ENCODE assay signal across 8 mouse cellular contexts in the genomic region with DNA sequence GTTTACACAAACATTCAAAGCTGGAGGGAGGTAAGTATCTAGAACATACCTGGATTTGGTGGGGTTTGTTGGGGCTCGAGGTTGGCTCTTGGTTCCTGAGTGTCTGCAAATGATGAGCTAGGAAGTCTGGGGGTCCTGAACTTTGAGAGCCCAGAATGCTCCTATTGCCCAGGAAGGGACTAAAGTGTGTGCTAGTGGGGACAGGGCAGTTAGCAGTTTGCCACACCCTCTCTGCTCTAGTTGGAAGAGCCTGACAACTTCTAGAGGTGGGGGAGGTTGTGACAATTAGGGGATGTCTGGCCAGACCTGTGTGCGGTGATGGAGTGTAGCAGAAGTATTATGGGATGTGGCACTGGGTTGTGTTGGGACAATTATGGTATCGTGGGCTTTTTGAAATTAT. TPM values are rescaled to one million over a fixed set of nuclear protein-coding genes. Genes with fewer than 3 reads are reported as not detected.
DNase-seq lines count a peak whose midpoint lies in the region; ATAC-seq and TF ChIP-seq lines count a peak whose summit lies in the region.
"Had no signal": no experiment of that assay in that cellular context is flagged by ENCODE, and none has a peak within 500 bp of the region (broad histone marks: within the 10 kb centered on the region; RNA-seq: fewer than 3 reads in every experiment).

No protein-coding gene starts in this region.

- no peak for TF ChIP-seq POLR2A in lung, adult 2 months (IDR thresholded peaks at IDR 0.05; ENCODE audit: borderline replicate concordance, extremely low read depth, low read depth, low read length)

- no peak overlapping the region for H3K9ac ChIP-seq in lung, embryonic 15.5 days
- no peak overlapping the region for H3K9ac ChIP-seq in forebrain, embryonic 15.5 days (replicated peaks)
- H3K9ac ChIP-seq in limb, embryonic 12.5 days (replicated peaks), result no peak overlapping the region
- no peak overlapping the region for H3K9ac ChIP-seq in stomach, embryonic 14.5 days (replicated peaks; ENCODE audit: low read depth, low read length)

- ATAC-seq in lung, embryonic 15.5 days (ENCODE audit: borderline replicate concordance, extremely low read depth, low FRiP score, low TSS enrichment), result no peak
- no peak for ATAC-seq in forebrain, embryonic 15.5 days (replicated peaks)
- no peak for ATAC-seq in limb, embryonic 12.5 days (ENCODE audit: insufficient number of reproducible peaks, insufficient read depth, low FRiP score, low TSS enrichment, low read depth)
- ATAC-seq in stomach, embryonic 14.5 days (ENCODE audit: insufficient number of reproducible peaks, insufficient read depth, low FRiP score, low read depth), result no peak
- ATAC-seq in erythroblast, adult 5-6 weeks (replicated peaks; ENCODE audit: low FRiP score, poor library complexity, severe bottlenecking), result no peak

- peak overlapping the region; percentile 94 for H3K27ac ChIP-seq in lung, embryonic 15.5 days
- H3K27ac ChIP-seq in forebrain, embryonic 15.5 days (replicated peaks), result peak overlapping the region; percentile 94
- peak overlapping the region; percentile 97; the same call in 1 of the 2 replicates for H3K27ac ChIP-seq in limb, embryonic 12.5 days
- peak overlapping the region; percentile 95 for H3K27ac ChIP-seq in stomach, embryonic 14.5 days (ENCODE audit: low read length)
- H3K27ac ChIP-seq: macrophage had no signal

- no peak overlapping the region for H3K4me3 ChIP-seq in lung, embryonic 15.5 days
- H3K4me3 ChIP-seq in lung, adult 2 months (replicated peaks; ENCODE audit: extremely low read depth, low read depth, low read length), result no peak overlapping the region
- no peak overlapping the region for H3K4me3 ChIP-seq in forebrain, embryonic 15.5 days
- no peak overlapping the region for H3K4me3 ChIP-seq in limb, embryonic 12.5 days (replicated peaks)
- H3K4me3 ChIP-seq in stomach, embryonic 14.5 days (ENCODE audit: low read depth, low read length), result no peak overlapping the region

- H3K27me3 ChIP-seq in lung, embryonic 15.5 days, result no peaks in the 10 kb centered on the region
- H3K27me3 ChIP-seq in forebrain, embryonic 15.5 days, result no peaks in the 10 kb centered on the region
- H3K27me3 ChIP-seq in limb, embryonic 12.5 days, result no peaks in the 10 kb centered on the region
- H3K27me3 ChIP-seq in stomach, embryonic 14.5 days (ENCODE audit: control insufficient read depth, insufficient read depth, low read length), result no peaks in the 10 kb centered on the region

- H3K36me3 ChIP-seq in lung, embryonic 15.5 days, result peaks cover 18% of the 10 kb centered on the region
- H3K36me3 ChIP-seq in forebrain, embryonic 15.5 days, result peaks cover 9% of the 10 kb centered on the region; the same call in 1 of the 2 replicates
- H3K36me3 ChIP-seq in limb, embryonic 12.5 days, result peaks cover 20% of the 10 kb centered on the region
- H3K36me3 ChIP-seq in stomach, embryonic 14.5 days (ENCODE audit: control insufficient read depth, insufficient read depth, low read length), result peaks cover 19% of the 10 kb centered on the region

- no peak for TF ChIP-seq CTCF in lung, adult 2 months (IDR thresholded peaks at IDR 0.05; ENCODE audit: insufficient read depth, low read length)

- no peaks in the 10 kb centered on the region for H3K9me3 ChIP-seq in lung, embryonic 15.5 days
- H3K9me3 ChIP-seq in forebrain, embryonic 15.5 days, result no peaks in the 10 kb centered on the region
- no peaks in the 10 kb centered on the region for H3K9me3 ChIP-seq in limb, embryonic 12.5 days
- no peaks in the 10 kb centered on the region for H3K9me3 ChIP-seq in stomach, embryonic 14.5 days (ENCODE audit: control insufficient read depth, low read depth, low read length)

- no peak overlapping the region for H3K4me2 ChIP-seq in lung, embryonic 15.5 days
- H3K4me2 ChIP-seq in forebrain, embryonic 15.5 days (replicated peaks), result no peak overlapping the region
- no peak overlapping the region for H3K4me2 ChIP-seq in limb, embryonic 12.5 days
- no peak overlapping the region for H3K4me2 ChIP-seq in stomach, embryonic 14.5 days (replicated peaks; ENCODE audit: low read depth, low read length)

- WGBS in lung, embryonic 15.5 days, result 38% methylated on average over 3 of the region's 3 CpGs
- 37% methylated on average over 3 of the region's 3 CpGs for WGBS in lung, adult 2 months
- WGBS in forebrain, embryonic 15.5 days, result 53% methylated on average over 3 of the region's 3 CpGs
- WGBS in limb, embryonic 12.5 days, result 52% methylated on average over 3 of the region's 3 CpGs
- 50% methylated on average over 3 of the region's 3 CpGs for WGBS in stomach, embryonic 14.5 days

- peaks cover 49% of the 10 kb centered on the region for H3K4me1 ChIP-seq in lung, embryonic 15.5 days
- H3K4me1 ChIP-seq in lung, adult 2 months (ENCODE audit: control insufficient read depth, insufficient read depth, low read length), result peaks cover 27% of the 10 kb centered on the region
- peaks cover 40% of the 10 kb centered on the region for H3K4me1 ChIP-seq in forebrain, embryonic 15.5 days
- H3K4me1 ChIP-seq in limb, embryonic 12.5 days (replicated peaks), result peaks cover 42% of the 10 kb centered on the region
- H3K4me1 ChIP-seq in stomach, embryonic 14.5 days (ENCODE audit: control insufficient read depth, insufficient read depth, low read length), result peaks cover 34% of the 10 kb centered on the region

- no peak for DNase-seq in lung, adult 2 months
- DNase-seq in kidney, postnatal 4 days, result no peak

RNA-seq across cellular contexts. Expression of gene Chd4, which starts 0.9 kb away (rescaled TPM):
- polyA plus RNA-seq in lung, embryonic 15.5 days (2015; fragmentation: Nextera tagmentation; extraction: Ambion mirVana), result 68.5 and 69.3 TPM in 2 replicates
- 108 and 129 TPM in 2 replicates for polyA plus RNA-seq in lung, adult 2 months (2012; rRNA removed)
- 98.9 and 112 TPM in 2 replicates for polyA plus RNA-seq in forebrain, embryonic 15.5 days (2015; fragmentation: Nextera tagmentation; extraction: Ambion mirVana)
- 106 and 109 TPM in 2 replicates for polyA plus RNA-seq in limb, embryonic 12.5 days (2016; fragmentation: Nextera tagmentation; extraction: Ambion mirVana)
- polyA plus RNA-seq in stomach, embryonic 14.5 days (2014; fragmentation: Nextera tagmentation; extraction: Ambion mirVana), result 70.9 and 78.7 TPM in 2 replicates
- 31.8 and 50.0 TPM in 2 replicates for total RNA-seq in erythroblast, adult 5-6 weeks (2015; ENCODE audit: low replicate concordance)
- 70.6 and 102 TPM in 2 replicates for total RNA-seq in erythroblast, adult 5-6 weeks (2017; ENCODE audit: low replicate concordance)

RNA-seq across cellular contexts. Expression of gene Lpar5, which starts 27.1 kb away (rescaled TPM):
- 0.38 and 0.69 TPM in 2 replicates for polyA plus RNA-seq in lung, embryonic 15.5 days (2015; fragmentation: Nextera tagmentation; extraction: Ambion mirVana)
- 6.5 and 13.9 TPM in 2 replicates for polyA plus RNA-seq in lung, adult 2 months (2012; rRNA removed)
- 0.50 and 0.71 TPM in 2 replicates for polyA plus RNA-seq in forebrain, embryonic 15.5 days (2015; fragmentation: Nextera tagmentation; extraction: Ambion mirVana)
- polyA plus RNA-seq in limb, embryonic 12.5 days (2016; fragmentation: Nextera tagmentation; extraction: Ambion mirVana), result 0.18 and 0.20 TPM in 2 replicates
- 1.2 and 2.1 TPM in 2 replicates for polyA plus RNA-seq in stomach, embryonic 14.5 days (2014; fragmentation: Nextera tagmentation; extraction: Ambion mirVana)
- total RNA-seq in erythroblast, adult 5-6 weeks (2015; ENCODE audit: low replicate concordance), result 3.1 TPM in 1 of 2 replicates, not detected in the other
- 0.60 TPM in 1 of 2 replicates, not detected in the other for total RNA-seq in erythroblast, adult 5-6 weeks (2017; ENCODE audit: low replicate concordance)

RNA-seq across cellular contexts. Expression of gene Nop2, which starts 36.9 kb away (rescaled TPM):
- polyA plus RNA-seq in lung, embryonic 15.5 days (2015; fragmentation: Nextera tagmentation; extraction: Ambion mirVana), result 56.5 and 58.8 TPM in 2 replicates
- 10.1 and 13.6 TPM in 2 replicates for polyA plus RNA-seq in lung, adult 2 months (2012; rRNA removed)
- 51.1 and 51.8 TPM in 2 replicates for polyA plus RNA-seq in forebrain, embryonic 15.5 days (2015; fragmentation: Nextera tagmentation; extraction: Ambion mirVana)
- polyA plus RNA-seq in limb, embryonic 12.5 days (2016; fragmentation: Nextera tagmentation; extraction: Ambion mirVana), result 65.8 and 72.6 TPM in 2 replicates
- polyA plus RNA-seq in stomach, embryonic 14.5 days (2014; fragmentation: Nextera tagmentation; extraction: Ambion mirVana), result 52.3 and 55.4 TPM in 2 replicates
- total RNA-seq in erythroblast, adult 5-6 weeks (2015; ENCODE audit: low replicate concordance), result 4.8 and 6.7 TPM in 2 replicates
- total RNA-seq in erythroblast, adult 5-6 weeks (2017; ENCODE audit: low replicate concordance), result 10.5 and 11.8 TPM in 2 replicates

RNA-seq across cellular contexts. Expression of gene Acrbp, which starts 45.4 kb away (rescaled TPM):
- polyA plus RNA-seq in lung, embryonic 15.5 days (2015; fragmentation: Nextera tagmentation; extraction: Ambion mirVana), result 10.8 and 12.9 TPM in 2 replicates
- polyA plus RNA-seq in lung, adult 2 months (2012; rRNA removed), result 23.7 TPM in 2 replicates
- polyA plus RNA-seq in forebrain, embryonic 15.5 days (2015; fragmentation: Nextera tagmentation; extraction: Ambion mirVana), result 21.9 and 26.2 TPM in 2 replicates
- 17.6 and 18.3 TPM in 2 replicates for polyA plus RNA-seq in limb, embryonic 12.5 days (2016; fragmentation: Nextera tagmentation; extraction: Ambion mirVana)
- polyA plus RNA-seq in stomach, embryonic 14.5 days (2014; fragmentation: Nextera tagmentation; extraction: Ambion mirVana), result 15.8 and 18.6 TPM in 2 replicates
- 3.3 TPM in 1 of 2 replicates, not detected in the other for total RNA-seq in erythroblast, adult 5-6 weeks (2015; ENCODE audit: low replicate concordance)
- 7.0 and 11.6 TPM in 2 replicates for total RNA-seq in erythroblast, adult 5-6 weeks (2017; ENCODE audit: low replicate concordance)

RNA-seq across cellular contexts. Expression of gene Iffo1, which starts 50.2 kb away (rescaled TPM):
- 5.7 and 6.8 TPM in 2 replicates for polyA plus RNA-seq in lung, embryonic 15.5 days (2015; fragmentation: Nextera tagmentation; extraction: Ambion mirVana)
- polyA plus RNA-seq in lung, adult 2 months (2012; rRNA removed), result 45.0 and 51.0 TPM in 2 replicates
- 18.9 and 21.0 TPM in 2 replicates for polyA plus RNA-seq in forebrain, embryonic 15.5 days (2015; fragmentation: Nextera tagmentation; extraction: Ambion mirVana)
- 24.6 and 27.1 TPM in 2 replicates for polyA plus RNA-seq in limb, embryonic 12.5 days (2016; fragmentation: Nextera tagmentation; extraction: Ambion mirVana)
- 7.4 and 9.2 TPM in 2 replicates for polyA plus RNA-seq in stomach, embryonic 14.5 days (2014; fragmentation: Nextera tagmentation; extraction: Ambion mirVana)
- total RNA-seq in erythroblast, adult 5-6 weeks (2015; ENCODE audit: low replicate concordance), result 3.1 and 6.9 TPM in 2 replicates
- 2.2 and 10.9 TPM in 2 replicates for total RNA-seq in erythroblast, adult 5-6 weeks (2017; ENCODE audit: low replicate concordance)
